Mouse (Mus musculus) spleen, adult 2 months (tissue): ENCODE results near the gene Hist3h2ba.

Experiments used
- CTCF ChIP-seq: fragments of 200-500 bp; IDR thresholded peaks from 2 replicates; pipeline ENCODE4 v1.5.1; 2011; ENCODE audit warnings: mild to moderate bottlenecking, inconsistent platforms; ENCODE audit not compliant: insufficient read depth, insufficient read length, insufficient replicate concordance; ENCODE audit errors: extremely low read depth
- POLR2A ChIP-seq: fragments of 200-500 bp; IDR thresholded peaks from 2 replicates; pipeline ENCODE4 v1.6.1; 2011; ENCODE audit warnings: low read depth, low read length, inconsistent platforms

DNA sequence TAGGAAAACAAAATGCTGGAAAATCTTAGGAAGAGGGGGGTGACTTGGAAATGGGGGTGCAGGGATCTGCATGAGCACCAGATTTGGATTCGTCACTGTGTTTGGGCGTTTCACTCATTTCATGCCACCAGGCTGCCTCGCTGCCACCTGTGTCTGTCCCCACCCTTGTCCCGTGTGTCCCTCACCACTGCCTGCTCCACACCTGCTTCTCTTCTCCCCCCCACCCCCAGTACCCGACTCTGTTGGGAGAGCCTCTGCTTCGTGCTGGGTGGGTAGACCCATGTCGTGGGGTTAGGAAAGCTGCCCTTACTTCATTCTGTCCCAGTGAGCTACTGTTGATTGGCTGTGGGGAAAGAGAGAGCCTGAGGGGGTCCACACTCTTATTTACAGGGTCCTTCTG, 35.9 kb downstream of the Hist3h2ba start:
- TF ChIP-seq POLR2A (no peak), CTCF (no peak)
